Mouse (Mus musculus): Measurements from ENCODE around the gene Ccdc60. TPM values are rescaled to one million over a fixed set of nuclear protein-coding genes. Genes with fewer than 3 reads are reported as not detected.
"Not testable (repeated sequence)": the region's sequence is repeated elsewhere in the genome, so short reads cannot be mapped to it uniquely, and the experiment has no call there.

Ccdc60 gene
- under 1 TPM; 0.29 to 0.60 TPM for total RNA-seq (2021)
- long read RNA-seq, experiment 1, partial matches to known transcripts: 0 of 3 reads
- long read RNA-seq, experiment 1, other reads (novel, unspliced or antisense): 2 of 3 reads
- long read RNA-seq, experiment 2, partial matches to known transcripts: 0 of 1 reads
- long read RNA-seq, experiment 2, other reads (novel, unspliced or antisense): 1 of 1 reads

- no peak for DNase-seq (ENCODE audit: low spot score in 2 of 2)
These were observed at the start of gene Ccdc60 for GRCm38 (mm10) chr5:116288849-116289570. Ccdc60 (minus strand) TSS chr5:116288985.

- DNase-seq (ENCODE audit: low spot score in 2 of 2): no peak
These were observed 47.4 kb upstream of the Ccdc60 start for GRCm38 (mm10) chr5:116336191-116336590.

GRCm38 (mm10) chr5:116328911-116329310, 40.1 kb upstream of the Ccdc60 start:
- no peak for DNase-seq (ENCODE audit: low spot score in 2 of 2)

GRCm38 (mm10) chr5:116323401-116323800, 34.6 kb upstream of the Ccdc60 start:
- DNase-seq (ENCODE audit: low spot score in 2 of 2): no peak

- peak; percentile 69 to 82 for DNase-seq (ENCODE audit: low spot score in 2 of 2)
These were observed 33.7 kb upstream of the Ccdc60 start for GRCm38 (mm10) chr5:116322365-116323027.

GRCm38 (mm10) chr5:116313711-116314110, 24.9 kb upstream of the Ccdc60 start:
- DNase-seq (ENCODE audit: low spot score in 2 of 2): no peak

- peak in 1 of 2 experiments; percentile 31 for DNase-seq (ENCODE audit: low spot score in 2 of 2)
These were observed 23.4 kb upstream of the Ccdc60 start for GRCm38 (mm10) chr5:116312111-116312737.

GRCm38 (mm10) chr5:116311636-116312035, 22.9 kb upstream of the Ccdc60 start:
- DNase-seq (ENCODE audit: low spot score in 2 of 2): no peak

- DNase-seq (ENCODE audit: low spot score in 2 of 2): no peak
These were observed 20.6 kb upstream of the Ccdc60 start for GRCm38 (mm10) chr5:116309383-116309801.

GRCm38 (mm10) chr5:116305557-116305956, 16.8 kb upstream of the Ccdc60 start:
- no peak for DNase-seq (ENCODE audit: low spot score in 2 of 2)

- DNase-seq (ENCODE audit: low spot score in 2 of 2): not testable (repeated sequence)
These were observed 16.4 kb upstream of the Ccdc60 start for GRCm38 (mm10) chr5:116305146-116305545.

GRCm38 (mm10) chr5:116300984-116301383, 12.2 kb upstream of the Ccdc60 start:
- DNase-seq (ENCODE audit: low spot score in 2 of 2): no peak

- DNase-seq (ENCODE audit: low spot score in 2 of 2): peak in 1 of 2 experiments; percentile 12
These were observed 4.7 kb upstream of the Ccdc60 start for GRCm38 (mm10) chr5:116293501-116293900.

GRCm38 (mm10) chr5:116290584-116290983, 1.8 kb upstream of the Ccdc60 start:
- no peak for DNase-seq (ENCODE audit: low spot score in 2 of 2)

GRCm38 (mm10) chr5:116289897-116290296, 1.1 kb upstream of the Ccdc60 start:
- no peak for DNase-seq (ENCODE audit: low spot score in 2 of 2)

GRCm38 (mm10) chr5:116288183-116288582, 602 bp downstream of the Ccdc60 start:
- DNase-seq (ENCODE audit: low spot score in 2 of 2): no peak

- DNase-seq (ENCODE audit: low spot score in 2 of 2): no peak
These were observed 3.1 kb downstream of the Ccdc60 start for GRCm38 (mm10) chr5:116285532-116286176.

- no peak for DNase-seq (ENCODE audit: low spot score in 2 of 2)
These were observed 8.3 kb downstream of the Ccdc60 start for GRCm38 (mm10) chr5:116280518-116280917.

- peak in 1 of 2 experiments; percentile 34 for DNase-seq (ENCODE audit: low spot score in 2 of 2)
These were observed 10.3 kb downstream of the Ccdc60 start for GRCm38 (mm10) chr5:116278436-116278918.

- no peak for DNase-seq (ENCODE audit: low spot score in 2 of 2)
These were observed 10.8 kb downstream of the Ccdc60 start for GRCm38 (mm10) chr5:116277951-116278350.

GRCm38 (mm10) chr5:116274818-116275217, 14.0 kb downstream of the Ccdc60 start:
- DNase-seq (ENCODE audit: low spot score in 2 of 2): no peak
